Mouse (Mus musculus): Measurements from ENCODE around the gene Fgfr2. TPM values are rescaled to one million over a fixed set of nuclear protein-coding genes. Genes with fewer than 3 reads are reported as not detected.

Gene Fgfr2
- total RNA-seq, 2 experiments from 2014 or later, result 47.6 to 49.5 TPM

DNA sequence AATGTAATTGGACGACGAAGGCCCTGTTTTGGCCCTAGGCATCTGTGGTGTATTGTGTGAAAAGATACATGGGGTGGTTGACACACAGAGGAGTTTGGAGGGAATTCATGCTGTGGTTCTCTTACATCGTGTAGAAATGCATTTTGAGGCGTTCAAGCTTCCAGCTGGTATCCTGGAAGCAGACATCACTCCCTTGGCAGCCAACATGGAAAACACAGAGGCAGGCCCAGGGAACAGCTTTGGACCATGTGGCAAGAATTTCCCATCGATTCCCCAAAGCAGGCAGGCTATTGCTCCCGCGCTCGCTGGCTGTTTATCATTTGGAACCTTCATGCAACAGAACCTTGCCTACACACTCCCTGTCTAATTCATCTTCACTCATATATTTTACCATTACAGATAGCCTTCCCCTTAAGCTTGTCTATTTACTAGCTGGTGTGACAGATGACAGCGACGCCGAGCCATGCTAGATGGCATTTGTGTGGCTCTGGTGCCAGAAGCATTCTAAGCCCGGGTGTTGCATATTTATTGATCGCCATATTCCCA lies 1494.2 kb downstream of the Fgfr2 start:
- Histone ChIP-seq H3K4me3 (no peak overlapping the region), H3K27ac (no peak overlapping the region; the same call in 1 of the 2 replicates)
- DNase-seq (ENCODE audit: low spot score in 2 of 2), result peak; percentile 70 to 82
- TF ChIP-seq CTCF (conservative IDR thresholded peaks at IDR 0.05), result no peak

- no peak for DNase-seq (ENCODE audit: low spot score in 2 of 2)
- H3K27ac ChIP-seq, result no peak overlapping the region; the same call in 1 of the 2 replicates
- TF ChIP-seq CTCF (conservative IDR thresholded peaks at IDR 0.05), result no peak
- H3K4me3 ChIP-seq, result no peak overlapping the region
Measured at GRCm38 (mm10) chr7:131628356-131628755, 1494.8 kb downstream of the Fgfr2 start.

- Histone ChIP-seq H3K4me3 (no peak overlapping the region), H3K27ac (no peak overlapping the region)
- DNase-seq (ENCODE audit: low spot score in 2 of 2), result no peak
- TF ChIP-seq CTCF (conservative IDR thresholded peaks at IDR 0.05), result no peak
Measured at GRCm38 (mm10) chr7:131609677-131610076, 1513.5 kb downstream of the Fgfr2 start.

DNA sequence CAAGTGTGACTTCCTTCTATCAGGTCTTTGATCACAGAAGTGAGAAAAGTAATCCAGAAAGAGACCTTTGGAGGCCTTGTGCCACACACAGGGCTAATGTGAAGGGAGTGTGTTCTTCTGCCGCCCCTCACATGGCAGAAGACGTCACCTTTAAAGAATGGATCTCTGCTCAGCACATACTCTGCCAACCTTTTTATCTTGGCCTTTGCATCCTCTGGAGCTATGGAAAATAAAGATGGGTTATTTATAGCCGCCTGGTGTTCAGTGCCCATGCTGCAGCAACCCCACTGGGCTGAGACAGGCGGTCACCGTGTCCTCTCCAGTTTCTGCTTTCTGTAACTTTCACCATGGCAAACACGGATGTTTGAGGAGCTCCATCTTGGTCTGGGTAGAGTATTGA lies 1515.1 kb downstream of the Fgfr2 start:
- DNase-seq (ENCODE audit: low spot score in 2 of 2), result no peak
- Histone ChIP-seq H3K4me3 (no peak overlapping the region), H3K27ac (no peak overlapping the region)
- no peak for TF ChIP-seq CTCF (conservative IDR thresholded peaks at IDR 0.05)

DNA sequence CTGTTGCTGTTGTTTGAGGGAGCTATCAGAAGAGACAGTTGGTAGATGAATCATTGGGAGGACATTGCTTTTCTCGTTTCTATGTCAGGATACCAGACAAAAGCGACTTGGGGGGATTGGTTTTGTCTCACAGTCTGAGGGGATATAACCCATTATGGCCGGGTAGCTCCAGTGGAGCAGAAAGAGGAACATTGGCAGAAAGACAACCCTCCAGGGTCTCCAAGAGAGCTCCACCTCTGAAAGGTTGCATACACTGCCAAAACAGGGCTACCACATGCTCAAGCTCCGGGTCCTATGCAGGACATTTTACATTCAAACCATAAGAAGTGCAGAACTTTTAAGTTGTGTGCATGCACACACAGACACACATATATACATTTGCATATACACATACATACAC lies 1517.7 kb downstream of the Fgfr2 start:
- TF ChIP-seq CTCF (conservative IDR thresholded peaks at IDR 0.05), result no peak
- Histone ChIP-seq H3K27ac (no peak overlapping the region), H3K4me3 (no peak overlapping the region)
- no peak for DNase-seq (ENCODE audit: low spot score in 2 of 2)

GRCm38 (mm10) chr7:131604946-131605345 lies 1518.2 kb downstream of the Fgfr2 start:
- DNase-seq (ENCODE audit: low spot score in 2 of 2), result no peak
- TF ChIP-seq CTCF (conservative IDR thresholded peaks at IDR 0.05), result no peak
- no peak overlapping the region for H3K27ac ChIP-seq
- no peak overlapping the region for H3K4me3 ChIP-seq

GRCm38 (mm10) chr7:131603186-131603585 lies 1520.0 kb downstream of the Fgfr2 start:
- no peak for DNase-seq (ENCODE audit: low spot score in 2 of 2)
- Histone ChIP-seq H3K27ac (no peak overlapping the region), H3K4me3 (no peak overlapping the region)
- TF ChIP-seq CTCF (conservative IDR thresholded peaks at IDR 0.05), result no peak

GRCm38 (mm10) chr7:131602106-131602505 lies 1521.0 kb downstream of the Fgfr2 start:
- H3K27ac ChIP-seq, result no peak overlapping the region
- H3K4me3 ChIP-seq, result no peak overlapping the region
- DNase-seq (ENCODE audit: low spot score in 2 of 2), result no peak
- TF ChIP-seq CTCF (conservative IDR thresholded peaks at IDR 0.05), result no peak

- TF ChIP-seq CTCF (conservative IDR thresholded peaks at IDR 0.05), result peak; percentile 80
Measured at GRCm38 (mm10) chr7:131598483-131598824, 1524.7 kb downstream of the Fgfr2 start.

DNA sequence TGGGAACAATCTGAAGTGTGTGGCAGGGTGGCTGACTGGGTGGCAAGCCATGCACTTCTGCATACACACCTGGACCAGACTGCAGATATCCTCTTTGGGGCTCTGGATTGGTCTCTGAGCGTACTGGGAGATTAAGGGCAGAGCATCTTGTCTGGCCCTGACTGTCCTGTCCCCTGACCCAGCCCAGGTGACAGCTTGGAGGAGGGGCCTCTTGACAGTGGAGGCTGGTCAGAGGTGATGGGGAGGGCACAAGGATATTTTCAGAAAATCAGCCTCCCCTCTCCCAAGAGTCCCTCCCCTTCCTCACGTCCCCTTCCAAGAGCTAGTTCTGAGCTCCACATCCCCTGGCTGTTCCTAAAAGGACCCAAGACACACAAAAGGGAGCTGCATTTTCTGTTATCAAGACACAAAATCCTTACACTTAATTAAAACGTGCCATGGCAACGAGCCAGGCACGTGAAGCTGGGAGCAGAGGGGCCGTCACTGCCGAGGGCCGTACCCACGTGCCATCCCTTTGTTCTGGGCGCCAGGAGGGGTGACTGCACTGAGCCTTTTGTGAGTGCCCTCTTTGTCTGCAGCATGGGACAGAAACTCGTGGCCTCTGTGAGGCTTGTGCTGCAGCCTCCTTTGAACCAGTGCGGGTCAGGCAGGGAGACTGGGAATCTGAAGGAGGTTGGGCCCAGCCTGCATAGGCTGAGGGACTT lies 1525.2 kb downstream of the Fgfr2 start:
- H3K27ac ChIP-seq, result no peak overlapping the region
- H3K4me3 ChIP-seq, result no peak overlapping the region
- TF ChIP-seq CTCF (conservative IDR thresholded peaks at IDR 0.05), result no peak
- no peak for DNase-seq (ENCODE audit: low spot score in 2 of 2)

More at GRCm38 (mm10) chr7:131598483-131598824, 1524.7 kb downstream of the Fgfr2 start:
- peak; percentile 19 to 67 for DNase-seq (ENCODE audit: low spot score in 2 of 2)
- Histone ChIP-seq H3K4me3 (no peak overlapping the region), H3K27ac (no peak overlapping the region)

- H3K4me3 ChIP-seq, result no peak overlapping the region
- DNase-seq (ENCODE audit: low spot score in 2 of 2), result no peak
- TF ChIP-seq CTCF (conservative IDR thresholded peaks at IDR 0.05), result no peak
- no peak overlapping the region for H3K27ac ChIP-seq
Measured at GRCm38 (mm10) chr7:131585551-131585950, 1537.6 kb downstream of the Fgfr2 start.

- H3K27ac ChIP-seq, result no peak overlapping the region
- H3K4me3 ChIP-seq, result no peak overlapping the region
- DNase-seq (ENCODE audit: low spot score in 2 of 2), result no peak
- no peak for TF ChIP-seq CTCF (conservative IDR thresholded peaks at IDR 0.05)
Measured at GRCm38 (mm10) chr7:131582178-131582577, 1541.0 kb downstream of the Fgfr2 start.

- Histone ChIP-seq H3K27ac (no peak overlapping the region), H3K4me3 (no peak overlapping the region)
- TF ChIP-seq CTCF (conservative IDR thresholded peaks at IDR 0.05), result peak; percentile 67
- no peak for DNase-seq (ENCODE audit: low spot score in 2 of 2)
Measured at GRCm38 (mm10) chr7:131575246-131575645, 1547.9 kb downstream of the Fgfr2 start.

- Histone ChIP-seq H3K4me3 (peak overlapping the region; percentile 88), H3K27ac (peak overlapping the region; percentile 98)
- no peak for TF ChIP-seq CTCF (conservative IDR thresholded peaks at IDR 0.05)
- DNase-seq (ENCODE audit: low spot score in 2 of 2), result no peak
Measured at GRCm38 (mm10) chr7:131560697-131561042, 1562.5 kb downstream of the Fgfr2 start.
